Mouse (Mus musculus) spleen, adult 2 months (tissue): ENCODE data around the gene Gm10964. TPM values are rescaled to one million over a fixed set of nuclear protein-coding genes. Genes with fewer than 3 reads are reported as not detected.

ENCODE experiments used
- DNase-seq, 2 experiments: peaks; one replicate each; pipeline versions ENCODE4 v3.0.0 to v3.0.0-alpha.2; 2012 to 2021; ENCODE audit warnings: low spot score in 2 of 2, low read depth in 1 of 2
- H3K27ac ChIP-seq: fragments of 200-500 bp; 2 replicates; pipeline ENCODE4 v1.5.1; 2012; ENCODE audit warnings: low read length, inconsistent platforms; ENCODE audit not compliant: insufficient read depth
- H3K27me3 ChIP-seq: fragments of 200-500 bp; 2 replicates; pipeline ENCODE4 v1.6.1; 2012; ENCODE audit warnings: mild to moderate bottlenecking, moderate library complexity, low read length, inconsistent platforms; ENCODE audit not compliant: control insufficient read depth, insufficient read depth
- H3K36me3 ChIP-seq: fragments of 200-500 bp; 2 replicates; pipeline ENCODE4 v1.6.1; 2012; ENCODE audit warnings: mild to moderate bottlenecking, low read length, inconsistent platforms; ENCODE audit not compliant: control insufficient read depth, insufficient read depth
- H3K4me1 ChIP-seq: fragments of 200-500 bp; 2 replicates; pipeline ENCODE4 v1.6.1; 2011; ENCODE audit warnings: inconsistent platforms; ENCODE audit not compliant: control insufficient read depth, insufficient read depth, insufficient read length
- H3K4me3 ChIP-seq: fragments of 200-500 bp; 2 replicates; pipeline ENCODE4 v1.5.1; 2011; ENCODE audit warnings: mild to moderate bottlenecking, inconsistent platforms; ENCODE audit not compliant: insufficient read depth, insufficient read length; ENCODE audit errors: extremely low read depth
- CTCF ChIP-seq: fragments of 200-500 bp; IDR thresholded peaks from 2 replicates; pipeline ENCODE4 v1.5.1; 2011; ENCODE audit warnings: mild to moderate bottlenecking, inconsistent platforms; ENCODE audit not compliant: insufficient read depth, insufficient read length, insufficient replicate concordance; ENCODE audit errors: extremely low read depth
- POLR2A ChIP-seq: fragments of 200-500 bp; IDR thresholded peaks from 2 replicates; pipeline ENCODE4 v1.6.1; 2011; ENCODE audit warnings: low read depth, low read length, inconsistent platforms
- WGBS: fragments of 180-500 bp; shearing (Covaris S2); methylation state at CpG from one replicate; pipeline ENCODE4 v1.1.7; 2018; 5-methylcytosine and 5-hydroxymethylcytosine counted together
- polyA plus RNA-seq: library from polyadenylated mRNA; depleted of rRNA; stranded (reverse); fragments of >200 nt; gene quantifications from 2 replicates; pipeline ENCODE4 v1.2.3, GENCODE M21; 2012

Gene Gm10964
- polyA plus RNA-seq, 1 experiment, result not detected

DNA sequence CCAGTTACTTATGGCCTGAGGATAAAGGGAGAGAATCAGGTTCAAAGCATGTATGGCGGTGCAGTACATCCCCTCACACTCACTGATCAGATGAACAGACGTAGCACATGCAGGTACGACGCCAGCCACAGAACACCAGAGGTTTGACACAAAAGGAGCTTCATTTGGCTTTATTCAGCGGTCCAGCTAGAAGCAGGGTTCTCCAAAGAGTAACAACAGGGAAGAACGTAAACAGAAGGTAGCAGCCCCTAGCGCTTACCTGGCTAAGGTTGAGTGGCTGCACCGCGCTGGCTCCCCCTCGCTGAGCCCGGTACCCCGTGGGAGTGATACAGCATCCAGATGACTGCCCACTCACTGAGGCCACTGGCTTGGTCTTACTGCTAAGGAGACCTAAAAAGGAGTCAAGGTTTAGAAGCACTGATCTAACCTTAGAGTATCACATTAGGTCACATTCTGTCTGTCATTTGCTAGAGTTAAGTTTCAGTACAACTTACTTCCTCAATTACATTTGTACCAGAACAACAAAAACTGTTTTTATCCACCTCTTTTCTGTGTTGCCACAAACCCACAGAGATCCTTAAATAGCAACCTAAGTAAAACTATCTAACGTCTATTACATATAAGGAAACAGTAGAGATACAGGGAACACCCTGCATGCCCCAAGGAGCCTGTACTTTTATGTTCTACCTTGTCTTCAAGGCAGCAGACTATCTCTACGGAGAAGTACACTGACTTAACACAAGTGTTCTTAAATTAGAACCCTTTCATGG lies 6.0 kb downstream of the Gm10964 start:
- TF ChIP-seq CTCF, result no peak
- no peak for TF ChIP-seq POLR2A
- WGBS, result 56% methylated on average over 14 of the region's 14 CpGs
- Histone ChIP-seq H3K27ac (peak overlapping the region; percentile 86), H3K4me3 (no peak overlapping the region), H3K27me3 (no peaks in the 10 kb centered on the region), H3K4me1 (peaks cover 18% of the 10 kb centered on the region), H3K36me3 (peaks cover 46% of the 10 kb centered on the region)
- peak in 1 of 2 experiments; percentile 21 for DNase-seq

- H3K36me3 ChIP-seq, result peaks cover 55% of the 10 kb centered on the region
- H3K4me1 ChIP-seq, result peaks cover 18% of the 10 kb centered on the region
- no peak overlapping the region for H3K4me3 ChIP-seq
- no peak for DNase-seq
- no peaks in the 10 kb centered on the region for H3K27me3 ChIP-seq
- TF ChIP-seq CTCF (no peak), POLR2A (no peak)
- H3K27ac ChIP-seq, result peak overlapping the region; percentile 37; the same call in 1 of the 2 replicates
- 88% methylated on average over 5 of the region's 5 CpGs for WGBS
Measured at GRCm38 (mm10) chr3:103746711-103747110, 7.5 kb downstream of the Gm10964 start.

- Histone ChIP-seq H3K36me3 (peaks cover 57% of the 10 kb centered on the region), H3K4me3 (no peak overlapping the region), H3K27me3 (no peaks in the 10 kb centered on the region), H3K4me1 (peaks cover 4% of the 10 kb centered on the region; the same call in 1 of the 2 replicates), H3K27ac (no peak overlapping the region)
- no peak for DNase-seq
- 95% methylated on average over 2 of the region's 2 CpGs for WGBS
- no peak for TF ChIP-seq CTCF
- TF ChIP-seq POLR2A, result no peak
Measured at GRCm38 (mm10) chr3:103751558-103751957, 12.4 kb downstream of the Gm10964 start.

DNA sequence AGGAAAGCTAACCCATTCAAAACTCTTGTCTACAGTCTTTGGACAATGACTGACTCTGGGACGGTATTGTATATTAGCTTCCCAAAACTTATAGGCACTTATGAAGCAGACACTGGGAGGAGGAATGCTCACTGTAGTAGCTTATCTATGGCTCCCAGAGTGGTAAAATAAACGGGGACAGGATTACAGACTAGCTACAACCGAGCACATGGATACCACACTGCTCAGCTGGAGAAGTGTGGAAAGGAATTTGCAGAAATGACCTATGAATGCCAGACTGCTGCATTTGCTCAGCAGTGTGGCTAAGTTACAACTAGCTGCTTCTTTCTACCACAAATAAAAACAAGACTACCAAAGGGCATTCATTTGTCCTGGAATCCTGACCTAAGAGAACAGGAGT lies 16.2 kb downstream of the Gm10964 start:
- WGBS, result 86% methylated on average over 3 of the region's 3 CpGs

DNA sequence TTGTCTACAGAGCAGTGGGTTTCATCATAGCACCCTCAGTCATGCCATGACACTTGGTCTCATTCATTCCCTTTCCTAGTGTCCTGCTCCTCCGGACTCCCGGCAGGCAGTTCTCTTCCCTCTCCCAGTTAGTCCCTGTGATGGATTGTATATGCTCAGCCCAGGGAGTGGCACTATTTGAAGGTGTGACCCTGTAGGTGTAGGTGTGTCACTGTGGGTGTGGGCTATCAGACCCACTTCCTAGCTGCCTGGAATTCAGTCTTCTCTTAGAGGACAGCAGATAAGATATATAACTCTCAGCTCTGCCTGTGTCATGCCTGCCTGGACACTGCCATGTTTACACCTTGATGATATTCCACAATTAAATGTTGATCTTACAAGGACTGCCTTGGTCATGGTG lies 17.8 kb downstream of the Gm10964 start:
- H3K27me3 ChIP-seq, result no peaks in the 10 kb centered on the region
- no peak for DNase-seq
- H3K4me3 ChIP-seq, result no peak overlapping the region
- no peaks in the 10 kb centered on the region for H3K4me1 ChIP-seq
- no peak for TF ChIP-seq CTCF
- TF ChIP-seq POLR2A, result no peak
- peaks cover 45% of the 10 kb centered on the region for H3K36me3 ChIP-seq
- WGBS, result 100% methylated on average over 2 of the region's 2 CpGs
- no peak overlapping the region for H3K27ac ChIP-seq

More for the DNA sequence above, 16.2 kb downstream of the Gm10964 start:
- no peak for TF ChIP-seq POLR2A
- TF ChIP-seq CTCF, result no peak
- Histone ChIP-seq H3K4me3 (no peak overlapping the region), H3K27me3 (no peaks in the 10 kb centered on the region), H3K4me1 (no peaks in the 10 kb centered on the region), H3K36me3 (peaks cover 50% of the 10 kb centered on the region), H3K27ac (no peak overlapping the region)
- no peak for DNase-seq

DNA sequence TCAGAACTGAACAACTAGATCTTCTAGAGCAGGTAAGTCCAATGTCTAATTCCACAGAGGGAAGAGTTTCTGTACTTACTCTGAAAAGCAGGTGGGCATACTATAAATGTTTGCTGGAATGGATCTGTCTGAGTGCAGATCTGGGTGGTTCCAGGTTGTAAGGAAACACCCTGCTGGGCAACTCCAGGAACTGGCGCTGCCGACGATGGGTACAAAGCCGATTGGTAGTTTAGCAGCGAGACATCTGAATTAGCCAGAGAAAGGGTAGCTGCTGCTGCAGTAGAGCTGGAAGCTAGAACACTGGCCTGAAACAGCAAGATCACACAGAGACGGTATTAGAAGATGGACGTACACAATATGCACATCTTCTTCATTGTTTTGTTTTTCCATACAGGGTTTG lies 19.3 kb downstream of the Gm10964 start:
- no peaks in the 10 kb centered on the region for H3K4me1 ChIP-seq
- H3K36me3 ChIP-seq, result peaks cover 47% of the 10 kb centered on the region
- WGBS, result 95% methylated on average over 7 of the region's 7 CpGs
- no peak for DNase-seq
- no peak overlapping the region for H3K27ac ChIP-seq
- H3K27me3 ChIP-seq, result no peaks in the 10 kb centered on the region
- no peak for TF ChIP-seq CTCF
- H3K4me3 ChIP-seq, result no peak overlapping the region

- WGBS, result 92% methylated on average over 5 of the region's 5 CpGs
- Histone ChIP-seq H3K27ac (no peak overlapping the region), H3K4me3 (no peak overlapping the region), H3K36me3 (peaks cover 49% of the 10 kb centered on the region), H3K4me1 (no peaks in the 10 kb centered on the region), H3K27me3 (no peaks in the 10 kb centered on the region)
- no peak for DNase-seq
- TF ChIP-seq CTCF, result no peak
- TF ChIP-seq POLR2A, result no peak
Measured at GRCm38 (mm10) chr3:103759261-103759970, 20.2 kb downstream of the Gm10964 start.
